Mouse (Mus musculus) adipocyte (in vitro differentiated cells): ENCODE data around the gene Car4.

ENCODE experiments used
- DNase-seq: peaks from one replicate; pipeline ENCODE4 v3.0.0-alpha.2; 2016; ENCODE audit warnings: low spot score

Gene Car4

DNA sequence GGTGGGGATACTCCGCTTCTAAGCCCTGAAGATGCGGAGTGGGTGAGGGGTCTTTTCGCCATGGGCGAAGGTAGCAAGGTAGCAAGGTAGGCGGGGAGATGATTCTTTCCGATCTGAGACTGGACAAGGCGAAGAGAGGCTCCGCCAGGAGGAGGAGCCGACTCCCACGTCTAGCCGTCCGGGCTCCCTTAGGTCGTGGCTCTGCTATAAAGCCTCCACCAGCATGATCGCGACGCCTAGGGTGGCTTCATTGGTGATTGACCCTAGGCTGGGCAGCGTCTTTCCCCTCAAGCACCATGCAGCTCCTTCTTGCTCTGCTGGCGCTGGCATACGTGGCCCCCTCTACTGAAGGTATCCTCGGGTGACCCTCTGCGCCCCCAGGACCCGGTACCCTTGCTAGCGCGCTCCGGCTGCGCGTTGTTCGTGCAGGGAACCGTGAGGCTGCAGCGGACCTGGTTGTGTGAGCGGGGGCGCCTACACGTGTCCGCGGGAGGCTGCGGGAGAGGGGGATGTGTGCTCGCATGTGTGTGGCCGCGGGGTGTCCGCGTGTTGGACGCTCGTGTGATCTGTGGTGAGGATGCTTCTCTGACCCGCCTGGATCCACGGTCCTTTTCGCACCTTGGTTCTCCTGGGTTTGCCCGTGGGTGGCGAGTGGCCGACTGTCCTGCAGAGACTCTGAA lies at the start of gene Car4:
Gene Car4 (plus strand): TSS at position 196 of the 680 bp plus-strand sequence.
- DNase-seq = no peak

GRCm38 (mm10) chr11:84908480-84908879 lies 49.1 kb upstream of the Car4 start:
- no peak for DNase-seq

DNA sequence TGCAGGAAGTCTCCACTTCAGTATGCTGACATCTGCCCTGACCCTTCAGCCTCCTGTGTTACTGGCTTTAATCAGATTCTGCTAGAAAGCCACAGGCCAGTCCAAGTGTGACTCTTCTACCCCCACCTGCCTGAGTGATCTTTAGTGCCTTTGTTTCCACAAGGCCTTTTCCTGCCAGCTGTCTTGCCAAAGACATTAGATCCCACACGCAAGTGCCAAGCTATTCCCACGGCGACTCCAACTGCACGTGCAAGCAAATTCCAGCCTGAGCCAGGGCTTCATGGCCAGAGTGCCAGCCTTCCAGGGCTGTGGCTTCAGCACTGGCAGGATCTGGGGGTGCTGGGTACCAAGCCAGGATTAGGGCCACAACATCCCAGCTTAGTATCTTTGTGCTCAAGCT lies 47.2 kb upstream of the Car4 start:
- DNase-seq = peak; percentile 53

DNA sequence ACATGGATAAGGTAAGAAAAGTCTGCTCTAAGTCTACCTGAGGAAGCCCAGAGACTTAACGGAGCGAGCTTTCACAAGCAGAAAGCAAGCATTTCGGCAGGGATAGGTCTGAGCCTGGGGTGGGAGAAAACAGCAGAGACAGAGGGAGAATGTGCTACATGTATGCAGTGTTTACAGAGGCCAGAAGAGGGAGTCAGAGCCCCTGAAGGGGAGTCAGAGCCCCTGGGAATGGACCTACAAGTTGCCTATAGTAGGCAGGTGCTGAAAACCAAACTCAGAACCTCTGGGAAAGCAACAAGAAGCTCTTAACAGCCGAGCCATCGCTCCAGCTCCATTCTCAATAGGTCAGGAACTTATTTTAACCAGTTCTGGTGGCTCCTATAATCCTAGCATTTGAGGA lies 42.9 kb upstream of the Car4 start:
- no peak for DNase-seq

DNA sequence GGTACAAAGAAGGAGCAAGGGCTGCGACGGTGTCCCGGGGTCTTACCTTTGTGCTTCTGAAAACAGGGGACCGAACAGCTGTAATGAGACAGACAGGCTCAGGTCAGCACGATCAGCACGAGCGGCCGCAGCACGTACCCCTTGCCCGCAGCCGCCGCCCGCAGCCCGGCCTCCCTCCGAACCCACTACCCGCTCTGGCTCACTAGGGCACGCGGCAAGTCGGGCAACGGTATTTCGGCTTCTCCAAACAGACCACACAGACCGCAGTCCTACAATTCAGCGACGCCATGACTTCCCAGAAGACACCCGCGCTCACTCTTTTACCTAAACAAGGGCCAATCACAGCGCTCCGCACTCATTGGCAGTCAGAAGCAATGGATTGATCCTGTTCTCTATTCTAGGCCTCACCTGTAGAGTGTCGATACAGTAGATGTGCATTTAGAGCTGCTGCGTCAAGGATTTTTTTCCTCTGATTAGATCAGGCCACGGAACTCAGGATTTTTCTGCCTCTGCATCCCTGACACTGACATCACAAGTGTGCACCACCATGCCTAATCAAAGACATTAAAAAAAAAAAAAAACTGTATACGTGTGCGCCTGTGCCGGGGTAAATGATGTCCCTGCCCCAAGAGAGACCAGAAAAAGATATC lies 41.4 kb upstream of the Car4 start, which contains the start of gene Znhit3:
Gene Znhit3 (minus strand): TSS at position 314 of the 650 bp plus-strand sequence.
- DNase-seq = peak; percentile 91

DNA sequence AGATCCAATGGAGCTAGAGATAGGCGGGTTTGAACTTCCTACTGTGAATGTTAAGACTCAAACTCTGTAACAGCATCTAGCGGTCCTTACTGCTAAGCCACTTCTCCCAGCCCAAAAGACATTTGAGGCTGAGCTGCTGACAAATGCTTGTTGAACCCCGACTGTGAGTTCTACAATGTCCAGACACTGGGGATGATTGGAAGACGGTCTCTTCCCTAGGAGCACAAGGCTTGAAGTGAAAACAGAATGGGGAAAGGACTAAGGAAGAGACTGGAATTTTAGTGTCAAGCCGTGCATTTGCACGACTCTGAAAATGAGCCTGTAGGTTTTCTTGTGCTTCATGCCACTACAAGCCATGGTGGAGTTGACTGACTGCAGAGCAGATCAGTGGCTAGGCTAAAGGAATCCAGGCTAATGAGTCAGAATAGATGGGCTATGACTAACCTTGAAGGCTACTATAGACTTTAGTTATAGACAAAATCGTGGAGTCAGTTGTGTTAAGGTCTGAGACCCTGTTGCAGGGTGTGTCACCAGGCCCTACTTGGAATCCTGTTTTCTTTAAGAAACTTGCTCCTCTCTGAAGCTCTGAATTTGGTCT lies 40.8 kb upstream of the Car4 start:
- no peak for DNase-seq

DNA sequence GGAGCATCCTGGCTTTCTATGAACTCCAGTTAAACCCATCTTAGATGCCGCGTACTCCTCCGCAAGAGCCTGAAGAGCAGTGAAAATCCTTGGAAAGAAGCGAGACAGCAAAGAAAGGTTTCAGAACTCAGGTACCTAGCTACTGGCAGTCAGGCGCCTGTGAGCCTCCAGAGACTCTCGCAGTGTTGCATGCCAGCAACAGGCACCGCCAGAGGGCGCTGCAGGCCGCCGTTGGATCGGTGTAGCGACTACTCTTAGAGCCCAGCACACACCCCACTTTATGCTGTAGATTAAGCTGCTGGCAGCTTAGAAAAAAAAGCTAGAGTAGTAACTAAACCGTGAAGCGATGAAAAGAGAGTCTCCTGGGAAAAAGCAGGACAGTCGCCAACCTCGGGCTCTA lies 39.2 kb upstream of the Car4 start:
- DNase-seq = peak; percentile 86

GRCm38 (mm10) chr11:84919276-84919675 lies 38.3 kb upstream of the Car4 start:
- DNase-seq = peak; percentile 72

- DNase-seq = peak; percentile 53
These were observed 37.6 kb upstream of the Car4 start for GRCm38 (mm10) chr11:84919951-84920350.

GRCm38 (mm10) chr11:84920981-84921380 lies 36.6 kb upstream of the Car4 start:
- DNase-seq = peak; percentile 41

- DNase-seq = no peak
These were observed 25.3 kb upstream of the Car4 start for GRCm38 (mm10) chr11:84932261-84932660.

- peak; percentile 70 for DNase-seq
These were observed 18.0 kb upstream of the Car4 start for GRCm38 (mm10) chr11:84939508-84940053.

DNA sequence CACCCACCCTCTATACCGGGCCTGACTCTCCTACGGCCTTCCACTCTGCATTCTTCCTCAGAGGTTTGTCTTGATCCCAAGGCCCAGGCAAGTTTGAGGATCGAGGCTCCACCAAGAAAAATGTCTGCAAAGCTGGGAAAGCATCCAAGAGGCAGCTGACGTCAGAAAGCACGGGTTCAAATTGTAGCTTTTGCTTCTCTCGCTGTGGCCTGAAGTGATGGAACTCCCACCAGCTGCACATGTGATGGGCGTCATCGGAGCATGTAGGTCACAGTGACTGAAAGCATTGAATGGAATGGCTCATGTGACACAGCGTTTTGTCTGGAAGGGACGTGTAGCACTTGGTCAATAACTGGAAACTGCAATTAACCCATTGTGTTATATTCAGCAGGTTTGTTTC lies 17.4 kb upstream of the Car4 start:
- DNase-seq = no peak

GRCm38 (mm10) chr11:84943948-84944347 lies 13.6 kb upstream of the Car4 start:
- DNase-seq = peak; percentile 52

DNA sequence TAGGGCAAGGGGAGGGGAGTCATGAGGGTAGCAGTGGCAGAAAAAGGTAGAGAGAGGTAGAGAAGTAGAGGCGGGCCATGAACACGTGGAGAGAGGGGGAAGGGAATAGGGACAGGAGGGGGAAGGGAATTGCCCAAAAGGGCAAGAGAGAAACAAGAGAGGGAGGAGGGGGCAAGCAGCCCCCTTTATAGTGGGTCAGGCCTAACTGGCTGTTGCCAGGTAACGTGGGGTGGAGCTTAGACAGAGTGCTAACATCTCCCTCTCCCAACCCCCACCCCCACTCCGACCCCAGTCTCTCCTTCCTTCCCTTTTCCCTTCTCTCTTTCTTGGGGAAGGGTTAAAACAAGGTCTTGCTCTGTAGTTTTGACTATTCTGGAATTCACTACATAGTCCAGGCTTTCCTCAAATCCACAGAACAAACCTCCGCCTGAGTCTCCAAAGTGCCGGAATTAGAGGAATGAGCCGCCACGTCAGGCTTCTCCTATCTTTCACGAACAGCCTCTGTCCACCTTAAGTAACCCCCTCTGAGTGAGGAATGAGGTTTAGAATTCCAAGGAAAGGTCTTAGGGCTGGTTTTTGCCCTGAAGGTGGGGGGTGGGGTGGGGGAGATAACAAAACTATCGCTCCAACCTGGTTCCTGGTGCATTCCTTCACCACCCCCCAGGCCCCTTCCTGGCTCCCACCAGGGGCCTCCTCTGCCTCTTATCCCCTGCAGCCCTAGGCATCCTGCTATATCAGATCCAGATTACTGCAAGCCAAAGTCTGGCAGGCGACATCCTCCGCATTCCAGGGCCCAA lies 12.7 kb upstream of the Car4 start:
- no peak for DNase-seq

- DNase-seq = no peak
These were observed 11.7 kb upstream of the Car4 start for GRCm38 (mm10) chr11:84945841-84946240.

DNA sequence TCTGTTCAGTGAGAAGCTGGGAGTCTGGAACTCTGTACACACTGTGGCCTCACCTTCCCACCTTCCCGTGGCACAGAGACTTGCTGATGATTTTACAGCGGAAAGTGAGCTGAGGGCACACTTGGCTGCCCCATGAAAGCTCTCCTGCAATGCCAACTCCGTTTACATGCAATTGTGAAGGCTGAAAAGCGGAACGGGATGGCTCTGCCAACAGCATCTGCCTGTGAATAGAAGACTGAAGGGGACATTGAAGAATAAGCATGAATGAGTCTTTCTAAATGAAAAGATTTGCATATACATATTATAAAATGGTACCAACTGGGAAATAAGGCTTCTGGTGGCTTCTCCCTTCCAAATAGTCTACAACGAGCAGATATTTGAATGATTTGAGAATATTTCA lies 10.4 kb upstream of the Car4 start:
- no peak for DNase-seq

DNA sequence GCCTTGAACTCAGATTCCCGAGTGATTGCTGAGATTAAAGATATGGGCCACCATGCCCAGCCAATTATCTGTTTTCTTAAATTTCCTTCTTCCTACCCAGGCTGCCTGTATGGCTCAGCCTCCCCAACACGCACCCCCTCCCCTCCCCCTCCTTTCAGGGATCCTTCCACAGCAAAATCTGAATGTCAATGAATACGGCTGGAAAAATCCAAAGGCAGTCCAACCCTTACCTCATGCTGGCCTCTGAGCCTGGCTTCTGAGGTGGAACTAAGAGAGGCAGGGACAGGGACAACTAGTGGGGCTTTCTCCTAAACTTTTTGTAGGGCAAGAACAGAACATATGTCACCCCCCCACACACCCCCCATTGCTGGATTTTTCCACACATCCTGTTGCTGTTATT lies 9.5 kb upstream of the Car4 start:
- DNase-seq = no peak

DNA sequence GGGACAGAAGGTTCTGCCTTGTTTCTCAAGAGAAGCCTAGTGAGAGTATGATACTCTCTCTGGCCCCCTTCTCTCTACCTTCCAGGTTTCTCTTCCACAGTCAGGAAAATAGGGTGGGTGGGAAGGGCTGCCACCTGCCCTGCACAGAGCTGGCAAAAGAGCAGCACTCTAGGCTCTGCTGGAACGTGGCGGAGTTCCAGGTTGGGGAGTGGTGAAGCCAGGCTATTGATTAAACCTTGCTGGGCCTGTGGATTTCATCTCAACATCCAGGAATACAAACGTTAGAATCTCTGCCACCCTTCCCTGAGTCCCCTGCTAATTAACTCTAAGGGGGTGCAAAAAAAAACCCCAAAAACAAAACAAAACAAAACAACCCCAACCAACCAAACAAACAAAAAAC lies 9.1 kb upstream of the Car4 start:
- DNase-seq = no peak

GRCm38 (mm10) chr11:84952611-84953010 lies 5.0 kb upstream of the Car4 start:
- no peak for DNase-seq

DNA sequence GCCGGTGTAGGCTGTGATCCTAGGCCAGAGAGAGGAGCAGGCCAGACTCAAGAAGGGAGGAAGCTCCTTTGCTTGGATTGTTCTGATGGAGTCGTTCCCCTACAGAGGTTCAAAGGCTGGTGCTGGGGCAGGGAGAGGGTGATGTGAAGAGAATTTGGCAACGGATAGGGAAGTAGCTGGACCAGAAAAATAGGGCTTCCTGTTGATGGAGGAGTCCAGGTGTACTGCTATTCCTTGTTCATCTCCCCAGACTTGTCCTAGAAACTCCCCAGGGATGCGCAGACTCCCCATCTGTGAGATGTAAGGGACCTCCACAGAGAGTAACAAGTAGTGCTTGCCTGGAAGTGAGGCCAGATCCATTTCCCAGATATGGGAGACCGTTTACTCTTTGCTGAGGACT lies 1.2 kb upstream of the Car4 start:
- DNase-seq = no peak

GRCm38 (mm10) chr11:84957171-84957570 lies 415 bp upstream of the Car4 start:
- no peak for DNase-seq
